Mouse (Mus musculus): ENCODE measurements around the gene Cphx3. TPM values are rescaled to one million over a fixed set of nuclear protein-coding genes. Genes with fewer than 3 reads are reported as not detected.
"Not testable (repeated sequence)": the region's sequence is repeated elsewhere in the genome, so short reads cannot be mapped to it uniquely, and the experiment has no call there.

The Cphx3 gene
- polyA plus RNA-seq, 1 experiment from 2014 or later, result not detected

DNA sequence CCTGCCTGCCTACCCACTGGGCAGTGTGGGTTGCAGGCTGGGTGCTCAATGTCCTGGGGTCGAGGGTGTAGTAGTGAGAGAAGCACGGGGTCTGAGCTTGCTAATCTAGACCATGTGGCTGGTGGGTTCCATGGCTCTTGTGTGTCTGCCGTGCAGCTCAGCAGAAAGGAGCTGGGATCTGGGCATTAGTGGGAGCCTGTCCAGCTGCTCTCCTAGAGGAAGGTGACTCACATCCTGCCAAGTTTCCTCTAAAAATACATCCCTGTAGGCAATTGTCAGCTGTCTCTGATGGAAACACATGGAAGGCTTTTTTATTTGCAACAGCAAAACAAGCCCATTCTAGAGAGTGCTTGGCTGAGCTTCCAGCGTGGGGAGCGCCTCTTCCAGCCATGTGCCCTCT is 80.3 kb downstream of the Cphx3 start:
- not testable (repeated sequence) for DNase-seq

DNA sequence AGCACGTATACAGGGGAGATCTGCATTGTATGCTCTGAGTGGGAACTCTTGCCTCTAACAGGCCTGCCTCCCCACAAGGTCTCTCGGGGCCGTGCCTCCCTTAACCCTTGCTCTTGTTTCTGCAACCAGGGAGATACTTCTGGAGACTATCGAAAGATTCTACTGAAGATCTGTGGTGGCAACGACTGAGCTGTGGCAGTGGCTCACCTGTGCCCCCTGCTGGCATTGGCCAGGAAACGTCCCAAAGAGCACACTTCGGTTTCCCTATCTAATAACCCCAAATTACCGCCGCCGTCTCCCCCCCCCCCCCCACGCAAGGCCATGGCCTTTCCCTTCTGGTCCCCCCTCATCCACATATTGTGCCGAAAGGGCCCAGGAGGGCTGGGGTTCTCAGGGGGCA is 83.2 kb downstream of the Cphx3 start:
- not testable (repeated sequence) for H3K4me2 ChIP-seq (ENCODE audit: low read depth, low read length); H3K36me3 ChIP-seq (replicated peaks; ENCODE audit: insufficient read depth, low read length); H3K9ac ChIP-seq (replicated peaks); H3K4me3 ChIP-seq (ENCODE audit: low read depth, low read length); H3K27me3 ChIP-seq (ENCODE audit: insufficient read depth, low read length); ATAC-seq; H3K9me3 ChIP-seq (ENCODE audit: low read length); H3K27ac ChIP-seq (ENCODE audit: low read depth); DNase-seq; H3K4me1 ChIP-seq (ENCODE audit: insufficient read depth)
- WGBS (ENCODE audit: insufficient replicate concordance), result no CpG with 5 or more reads among the region's 12 CpGs

More for the DNA sequence above, 80.3 kb downstream of the Cphx3 start:
- not testable (repeated sequence) for H3K4me3 ChIP-seq (ENCODE audit: low read depth, low read length); H3K27me3 ChIP-seq (ENCODE audit: insufficient read depth, low read length); ATAC-seq; H3K36me3 ChIP-seq (replicated peaks; ENCODE audit: insufficient read depth, low read length); H3K27ac ChIP-seq (ENCODE audit: low read depth); H3K4me2 ChIP-seq (ENCODE audit: low read depth, low read length); H3K9me3 ChIP-seq (ENCODE audit: low read length); H3K9ac ChIP-seq (replicated peaks); H3K4me1 ChIP-seq (ENCODE audit: insufficient read depth)
- no CpG with 5 or more reads among the region's 5 CpGs for WGBS (ENCODE audit: insufficient replicate concordance)

DNA sequence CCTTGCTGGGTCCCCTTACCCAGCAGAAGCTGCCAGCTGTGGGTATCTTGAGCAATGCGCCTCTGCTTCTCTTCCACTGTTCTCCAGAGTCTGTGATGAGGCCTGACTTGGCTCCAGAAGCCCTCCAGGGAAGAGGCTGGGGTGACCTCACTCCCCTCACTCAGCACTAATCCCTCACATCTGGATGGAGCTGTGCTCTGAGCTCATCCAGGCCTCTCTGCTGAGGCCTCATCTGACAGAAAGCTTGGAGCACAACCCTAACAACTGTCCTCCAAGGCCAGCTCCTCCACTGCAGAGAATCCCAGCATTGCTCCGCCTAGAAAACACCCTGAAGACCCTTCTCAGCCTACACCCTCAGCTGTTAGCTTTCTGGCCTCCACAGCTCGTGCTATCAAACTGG is 91.9 kb downstream of the Cphx3 start:
- not testable (repeated sequence) for H3K27me3 ChIP-seq (ENCODE audit: insufficient read depth, low read length); H3K4me1 ChIP-seq (ENCODE audit: insufficient read depth); H3K9ac ChIP-seq (replicated peaks); DNase-seq; H3K4me3 ChIP-seq (ENCODE audit: low read depth, low read length); H3K36me3 ChIP-seq (replicated peaks; ENCODE audit: insufficient read depth, low read length); H3K4me2 ChIP-seq (ENCODE audit: low read depth, low read length); ATAC-seq; H3K27ac ChIP-seq (ENCODE audit: low read depth); H3K9me3 ChIP-seq (ENCODE audit: low read length)
- WGBS (ENCODE audit: insufficient replicate concordance), result no CpG with 5 or more reads among the region's 3 CpGs

DNA sequence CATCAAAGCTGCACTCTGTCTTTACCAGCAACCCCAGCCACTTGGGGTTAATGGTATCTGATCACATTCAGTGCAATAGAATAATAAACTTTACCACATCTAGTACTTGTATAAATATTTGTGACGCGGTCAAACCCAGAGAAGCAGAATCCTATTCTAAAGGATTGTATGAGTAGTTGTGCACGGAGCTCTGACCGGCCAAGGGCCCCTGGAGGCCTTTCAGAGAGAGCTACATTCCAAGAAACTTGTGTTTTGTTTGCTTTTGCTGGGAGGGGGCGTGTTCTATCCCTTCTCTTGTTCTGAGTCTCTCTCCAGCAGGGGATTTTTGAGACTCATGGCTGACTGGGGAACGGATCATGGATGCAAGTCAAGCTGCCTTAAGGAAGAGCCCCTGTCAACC is 92.9 kb downstream of the Cphx3 start:
- H3K4me2 ChIP-seq (ENCODE audit: low read depth, low read length); H3K9ac ChIP-seq (replicated peaks); H3K4me3 ChIP-seq (ENCODE audit: low read depth, low read length); H3K27ac ChIP-seq (ENCODE audit: low read depth); H3K27me3 ChIP-seq (ENCODE audit: insufficient read depth, low read length); ATAC-seq; H3K9me3 ChIP-seq (ENCODE audit: low read length); H3K36me3 ChIP-seq (replicated peaks; ENCODE audit: insufficient read depth, low read length); DNase-seq; H3K4me1 ChIP-seq (ENCODE audit: insufficient read depth): not testable (repeated sequence)
- no CpG with 5 or more reads among the region's 6 CpGs for WGBS (ENCODE audit: insufficient replicate concordance)

DNA sequence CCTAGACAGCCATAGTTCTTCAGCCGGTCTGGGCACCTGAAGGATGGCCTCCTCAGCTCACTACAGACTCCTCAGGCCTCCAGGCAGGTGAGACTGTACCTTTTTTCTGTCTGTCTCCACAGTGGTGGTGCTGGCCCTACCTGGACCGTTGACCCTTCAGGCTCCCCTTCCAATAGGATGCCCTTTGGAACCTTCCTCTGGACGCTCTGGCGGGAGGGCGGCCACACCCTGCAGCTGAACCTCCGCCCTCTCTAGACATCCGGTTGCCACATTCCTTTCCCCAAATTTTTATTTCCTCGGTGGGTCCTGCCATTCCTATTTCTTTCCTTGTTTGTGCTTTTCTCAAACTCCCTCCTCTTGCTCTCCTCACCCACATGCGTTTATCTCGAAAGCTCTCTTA is 99.6 kb downstream of the Cphx3 start:
- not testable (repeated sequence) for H3K9ac ChIP-seq (replicated peaks); H3K4me3 ChIP-seq (ENCODE audit: low read depth, low read length); H3K9me3 ChIP-seq (ENCODE audit: low read length); H3K36me3 ChIP-seq (replicated peaks; ENCODE audit: insufficient read depth, low read length); ATAC-seq; H3K27ac ChIP-seq (ENCODE audit: low read depth); H3K4me2 ChIP-seq (ENCODE audit: low read depth, low read length); H3K4me1 ChIP-seq (ENCODE audit: insufficient read depth); DNase-seq; H3K27me3 ChIP-seq (ENCODE audit: insufficient read depth, low read length)
- no CpG with 5 or more reads among the region's 10 CpGs for whole genome bisulfite sequencing (ENCODE audit: insufficient replicate concordance)

DNA sequence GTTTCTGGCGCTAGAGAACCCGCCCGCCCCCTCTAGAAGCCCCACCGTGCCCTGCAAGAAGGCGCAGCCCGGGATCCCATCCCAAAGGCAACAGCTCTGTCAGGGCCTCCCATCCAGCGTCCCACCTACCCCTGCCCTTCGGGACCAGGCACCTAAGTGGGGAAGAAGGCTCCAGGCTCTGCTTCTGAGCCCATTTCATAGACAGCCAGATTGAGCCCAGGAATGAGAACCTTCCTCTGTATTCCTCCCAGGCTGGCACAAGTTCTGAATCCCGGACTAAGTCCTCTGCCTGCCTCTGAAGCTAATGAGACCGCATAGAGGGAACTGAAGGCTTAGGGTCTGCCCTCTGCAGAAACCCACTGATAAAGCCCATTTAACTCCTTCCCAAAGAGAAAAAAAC is 100.3 kb downstream of the Cphx3 start, which contains the start of gene Plac9b:
TSS of gene Plac9b (minus strand) at position 101 of the 400 bp plus-strand sequence.
- H3K4me3 ChIP-seq (ENCODE audit: low read depth, low read length); H3K9ac ChIP-seq (replicated peaks); H3K27ac ChIP-seq (ENCODE audit: low read depth); H3K4me1 ChIP-seq (ENCODE audit: insufficient read depth); H3K27me3 ChIP-seq (ENCODE audit: insufficient read depth, low read length); DNase-seq; H3K36me3 ChIP-seq (replicated peaks; ENCODE audit: insufficient read depth, low read length); H3K9me3 ChIP-seq (ENCODE audit: low read length); ATAC-seq; H3K4me2 ChIP-seq (ENCODE audit: low read depth, low read length): not testable (repeated sequence)
- WGBS (ENCODE audit: insufficient replicate concordance), result no CpG with 5 or more reads among the region's 10 CpGs

DNA sequence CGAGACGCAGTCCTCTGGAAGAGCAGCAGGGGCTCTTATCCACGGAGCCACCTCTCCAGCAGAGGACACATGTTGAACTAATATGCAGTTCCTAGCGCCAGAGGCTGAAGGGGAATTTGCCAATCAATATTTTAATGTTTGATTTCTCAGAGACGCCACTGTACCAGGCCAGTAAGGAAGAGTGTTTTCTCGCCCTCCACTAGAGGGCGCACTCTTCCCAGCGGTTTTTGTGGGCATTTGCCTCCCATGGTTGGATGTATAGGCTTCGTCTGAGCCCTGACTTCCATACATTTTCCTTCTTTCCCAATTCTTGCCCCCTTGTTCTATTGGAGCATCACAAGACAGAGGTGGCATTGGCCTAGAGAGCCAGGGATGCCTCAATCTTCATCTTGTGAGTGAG is 104.5 kb downstream of the Cphx3 start:
- ATAC-seq; H3K9ac ChIP-seq (replicated peaks); H3K27me3 ChIP-seq (ENCODE audit: insufficient read depth, low read length); H3K27ac ChIP-seq (ENCODE audit: low read depth); H3K4me3 ChIP-seq (ENCODE audit: low read depth, low read length); H3K4me1 ChIP-seq (ENCODE audit: insufficient read depth); H3K36me3 ChIP-seq (replicated peaks; ENCODE audit: insufficient read depth, low read length); H3K9me3 ChIP-seq (ENCODE audit: low read length); H3K4me2 ChIP-seq (ENCODE audit: low read depth, low read length); DNase-seq: not testable (repeated sequence)
- no CpG with 5 or more reads among the region's 9 CpGs for WGBS (ENCODE audit: insufficient replicate concordance)

DNA sequence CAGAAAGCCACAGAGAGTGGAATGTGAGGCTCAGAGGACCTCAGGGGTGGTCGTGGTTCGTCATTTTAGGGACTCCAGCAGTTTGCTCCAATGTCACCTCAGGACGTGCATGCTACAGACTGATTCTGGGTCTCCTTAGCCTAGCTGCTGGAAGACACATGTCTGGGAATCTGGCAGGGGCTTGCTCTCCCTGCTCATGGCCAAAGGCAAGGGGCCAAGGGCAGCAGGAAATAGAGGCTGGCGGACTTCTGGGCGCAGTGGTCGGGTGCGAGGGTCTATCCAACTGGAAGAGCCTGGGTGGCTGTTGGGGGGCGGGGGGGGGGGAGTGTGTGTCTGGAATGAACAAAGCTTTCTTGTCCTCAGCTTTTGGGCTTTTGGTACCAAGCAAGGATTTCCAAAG is 106.3 kb downstream of the Cphx3 start:
- WGBS (ENCODE audit: insufficient replicate concordance), result no CpG with 5 or more reads among the region's 8 CpGs
- not testable (repeated sequence) for H3K27me3 ChIP-seq (ENCODE audit: insufficient read depth, low read length)

DNA sequence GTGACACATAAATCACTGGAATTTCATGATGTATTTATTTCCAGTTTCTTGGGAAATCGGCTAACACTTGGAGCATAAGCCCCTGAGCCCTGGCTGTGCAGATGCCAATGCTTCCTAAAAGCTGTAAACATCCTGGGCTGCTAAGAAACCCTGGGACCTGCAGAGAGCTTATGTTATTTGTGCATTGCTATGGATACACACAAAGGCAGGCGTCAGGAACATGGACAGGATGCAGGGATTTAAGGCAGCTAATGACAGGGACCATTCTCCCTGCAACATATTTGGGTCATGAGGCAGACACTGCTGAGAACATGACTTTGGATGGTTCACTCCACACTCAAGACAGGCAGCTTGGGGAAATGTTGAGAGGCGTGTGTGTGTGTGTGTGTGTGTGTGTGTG is 115.8 kb downstream of the Cphx3 start:
- not testable (repeated sequence) for ATAC-seq

More for the DNA sequence above, 106.3 kb downstream of the Cphx3 start:
- H3K27ac ChIP-seq (ENCODE audit: low read depth); ATAC-seq; H3K9ac ChIP-seq (replicated peaks); H3K4me3 ChIP-seq (ENCODE audit: low read depth, low read length); DNase-seq; H3K9me3 ChIP-seq (ENCODE audit: low read length); H3K4me2 ChIP-seq (ENCODE audit: low read depth, low read length); H3K4me1 ChIP-seq (ENCODE audit: insufficient read depth); H3K36me3 ChIP-seq (replicated peaks; ENCODE audit: insufficient read depth, low read length): not testable (repeated sequence)

DNA sequence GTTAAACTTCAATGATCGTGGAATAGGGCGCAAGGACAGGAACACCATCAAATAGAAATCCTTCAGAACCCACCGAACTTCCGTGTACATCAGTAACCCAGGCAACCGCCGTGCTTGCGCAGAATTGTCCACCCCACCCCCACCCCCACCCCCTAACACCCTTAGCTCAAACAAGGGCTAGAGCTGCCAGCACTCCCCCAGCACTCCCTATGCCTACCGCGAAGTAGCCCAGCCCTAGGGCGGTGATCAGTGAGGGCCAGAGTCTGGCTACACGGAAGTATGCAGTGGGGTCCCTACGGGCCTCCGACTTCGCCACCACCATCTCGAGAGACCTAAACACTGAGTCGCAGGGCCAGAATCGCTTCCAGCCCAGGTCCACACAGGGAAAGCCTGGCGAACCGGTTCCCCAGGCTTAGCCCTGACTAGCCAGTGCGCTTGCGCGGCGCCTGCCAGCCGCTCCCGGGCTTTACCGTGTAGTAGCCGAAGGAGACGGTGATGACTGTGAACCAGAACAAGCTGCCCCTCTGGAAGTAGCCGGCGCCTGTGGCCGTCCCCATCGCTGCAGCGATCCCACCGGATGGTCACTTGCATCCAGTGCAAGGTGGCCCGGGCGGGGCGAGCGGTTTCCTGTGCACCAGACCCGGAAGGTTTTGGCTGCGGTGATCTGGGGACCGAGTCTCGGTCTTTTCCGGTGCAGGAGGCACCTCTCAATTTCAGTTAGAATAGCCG is 124.3 kb downstream of the Cphx3 start:
- peak; percentile 84 for ATAC-seq
- not testable (repeated sequence) for H3K4me3 ChIP-seq (ENCODE audit: low read depth, low read length); H3K36me3 ChIP-seq (replicated peaks; ENCODE audit: insufficient read depth, low read length); H3K27ac ChIP-seq (ENCODE audit: low read depth); H3K9ac ChIP-seq (replicated peaks); DNase-seq; H3K4me1 ChIP-seq (ENCODE audit: insufficient read depth); H3K9me3 ChIP-seq (ENCODE audit: low read length); H3K4me2 ChIP-seq (ENCODE audit: low read depth, low read length); H3K27me3 ChIP-seq (ENCODE audit: insufficient read depth, low read length)
- no CpG with 5 or more reads among the region's 44 CpGs for WGBS (ENCODE audit: insufficient replicate concordance)

More for the DNA sequence above, 115.8 kb downstream of the Cphx3 start:
- H3K9me3 ChIP-seq (ENCODE audit: low read length); H3K4me3 ChIP-seq (ENCODE audit: low read depth, low read length); H3K27me3 ChIP-seq (ENCODE audit: insufficient read depth, low read length); H3K4me1 ChIP-seq (ENCODE audit: insufficient read depth); H3K9ac ChIP-seq (replicated peaks); DNase-seq; H3K36me3 ChIP-seq (replicated peaks; ENCODE audit: insufficient read depth, low read length); H3K4me2 ChIP-seq (ENCODE audit: low read depth, low read length); H3K27ac ChIP-seq (ENCODE audit: low read depth): not testable (repeated sequence)
- no CpG with 5 or more reads among the region's 3 CpGs for WGBS (ENCODE audit: insufficient replicate concordance)
